Mouse (Mus musculus): ENCODE results near the gene Tedc2.

The Tedc2 gene

GRCm38 (mm10) chr17:24220435-24221411, at the start of gene Tedc2:
TSS of gene Tedc2 (minus strand) at chr17:24220851.
- DNase-seq (ENCODE audit: low read depth, low spot score), result peak; percentile 93

GRCm38 (mm10) chr17:24267133-24267532, 46.5 kb upstream of the Tedc2 start:
- no peak for DNase-seq (ENCODE audit: low read depth, low spot score)

GRCm38 (mm10) chr17:24264766-24265165, 44.1 kb upstream of the Tedc2 start:
- no peak for DNase-seq (ENCODE audit: low read depth, low spot score)

- DNase-seq (ENCODE audit: low read depth, low spot score), result no peak
Measured at GRCm38 (mm10) chr17:24260516-24260915, 39.9 kb upstream of the Tedc2 start.

- DNase-seq (ENCODE audit: low read depth, low spot score), result no peak
Measured at GRCm38 (mm10) chr17:24259702-24260101, 39.1 kb upstream of the Tedc2 start.

GRCm38 (mm10) chr17:24258981-24259380, 38.3 kb upstream of the Tedc2 start:
- DNase-seq (ENCODE audit: low read depth, low spot score), result no peak

GRCm38 (mm10) chr17:24252329-24252728, 31.7 kb upstream of the Tedc2 start:
- no peak for DNase-seq (ENCODE audit: low read depth, low spot score)

- DNase-seq (ENCODE audit: low read depth, low spot score), result peak; percentile 98
Measured at GRCm38 (mm10) chr17:24251320-24252069, 30.8 kb upstream of the Tedc2 start, which contains the start of gene Ccnf. TSS of gene Ccnf (minus strand) at chr17:24251484.

GRCm38 (mm10) chr17:24250988-24251319, 30.3 kb upstream of the Tedc2 start:
- DNase-seq (ENCODE audit: low read depth, low spot score), result no peak

GRCm38 (mm10) chr17:24248641-24249040, 28.0 kb upstream of the Tedc2 start:
- DNase-seq (ENCODE audit: low read depth, low spot score), result peak; percentile 26

GRCm38 (mm10) chr17:24244061-24244460, 23.4 kb upstream of the Tedc2 start:
- DNase-seq (ENCODE audit: low read depth, low spot score), result no peak

GRCm38 (mm10) chr17:24243311-24243969, 22.8 kb upstream of the Tedc2 start:
- peak; percentile 48 for DNase-seq (ENCODE audit: low read depth, low spot score)

GRCm38 (mm10) chr17:24236921-24237320, 16.3 kb upstream of the Tedc2 start:
- no peak for DNase-seq (ENCODE audit: low read depth, low spot score)

GRCm38 (mm10) chr17:24236479-24236878, 15.8 kb upstream of the Tedc2 start:
- no peak for DNase-seq (ENCODE audit: low read depth, low spot score)

GRCm38 (mm10) chr17:24227941-24228340, 7.3 kb upstream of the Tedc2 start:
- no peak for DNase-seq (ENCODE audit: low read depth, low spot score)

- DNase-seq (ENCODE audit: low read depth, low spot score), result no peak
Measured at GRCm38 (mm10) chr17:24226721-24227120, 6.1 kb upstream of the Tedc2 start.

- DNase-seq (ENCODE audit: low read depth, low spot score), result no peak
Measured at GRCm38 (mm10) chr17:24225851-24226250, 5.2 kb upstream of the Tedc2 start.

GRCm38 (mm10) chr17:24224741-24225140, 4.1 kb upstream of the Tedc2 start:
- DNase-seq (ENCODE audit: low read depth, low spot score), result no peak

- no peak for DNase-seq (ENCODE audit: low read depth, low spot score)
Measured at GRCm38 (mm10) chr17:24223513-24223912, 2.9 kb upstream of the Tedc2 start.

GRCm38 (mm10) chr17:24222653-24223052, 2.0 kb upstream of the Tedc2 start:
- DNase-seq (ENCODE audit: low read depth, low spot score), result no peak

- no peak for DNase-seq (ENCODE audit: low read depth, low spot score)
Measured at GRCm38 (mm10) chr17:24216836-24217235, 3.8 kb downstream of the Tedc2 start.

- no peak for DNase-seq (ENCODE audit: low read depth, low spot score)
Measured at GRCm38 (mm10) chr17:24213186-24213585, 7.5 kb downstream of the Tedc2 start.

Measured in CD4-positive helper T cell, adult 2 months (primary cell).